Mouse (Mus musculus) midbrain, embryonic 16.5 days (tissue): Measurements from ENCODE around the gene Itga8. TPM values are rescaled to one million over a fixed set of nuclear protein-coding genes. Genes with fewer than 3 reads are reported as not detected.

Source experiments
- ATAC-seq: fragments of 200-750 bp; cut with Nextera tagmentation; 2 replicates; pipeline ENCODE4 v1.8.0; 2017; ENCODE audit warnings: moderate TSS enrichment
- H3K27ac ChIP-seq: fragments of 300-500 bp; sonication (generic); 2 replicates; pipeline ENCODE4 v1.5.1; 2014; ENCODE audit warnings: mild to moderate bottlenecking, low read length, mixed read lengths
- H3K27me3 ChIP-seq: fragments of 300-500 bp; sonication (generic); 2 replicates; pipeline ENCODE4 v1.6.1; 2014; ENCODE audit warnings: low read depth, low read length, mixed read lengths; ENCODE audit not compliant: control insufficient read depth, insufficient read depth
- H3K36me3 ChIP-seq: fragments of 300-500 bp; sonication (generic); 2 replicates; pipeline ENCODE4 v1.6.1; 2014; ENCODE audit warnings: mild to moderate bottlenecking, low read length, moderate library complexity, mixed read lengths; ENCODE audit not compliant: control insufficient read depth, insufficient read depth
- H3K4me1 ChIP-seq: fragments of 300-500 bp; sonication (generic); 2 replicates; pipeline ENCODE4 v1.6.1; 2014; ENCODE audit warnings: mild to moderate bottlenecking, low read length, mixed read lengths; ENCODE audit not compliant: control insufficient read depth, insufficient read depth
- H3K4me2 ChIP-seq: fragments of 300-500 bp; sonication (generic); 2 replicates; pipeline ENCODE4 v1.6.1; 2014; ENCODE audit warnings: mild to moderate bottlenecking, low read length, mixed read lengths
- H3K4me3 ChIP-seq: fragments of 300-500 bp; sonication (generic); 2 replicates; pipeline ENCODE4 v1.5.1; 2014; ENCODE audit warnings: low read depth, mild to moderate bottlenecking, low read length, moderate library complexity, mixed read lengths
- H3K9ac ChIP-seq: fragments of 300-500 bp; sonication (generic); 2 replicates; pipeline ENCODE4 v1.6.1; 2014; ENCODE audit warnings: low read depth, low read length, mixed read lengths
- H3K9me3 ChIP-seq: fragments of 300-500 bp; sonication (generic); replicated peaks from 2 replicates; pipeline ENCODE4 v1.6.1; 2014; ENCODE audit warnings: mild to moderate bottlenecking, low read length, mixed read lengths; ENCODE audit not compliant: control insufficient read depth, poor library complexity, severe bottlenecking
- WGBS: fragments of 180-500 bp; shearing (Covaris S2); extraction: QIAGEN DNeasy Blood & Tissue Kit; methylation state at CpG from one replicate; pipeline ENCODE4 v1.1.7; 2014; 5-methylcytosine and 5-hydroxymethylcytosine counted together
- polyA plus RNA-seq: library from polyadenylated mRNA; unstranded; fragments of >200 nt; fragmentation: Nextera tagmentation; extraction: Ambion mirVana; gene quantifications from 2 replicates; pipeline ENCODE4 v1.2.1, GENCODE M21; 2015

Gene Itga8
- polyA plus RNA-seq, 1 experiment from 2014 or later: 2.6 TPM

GRCm38 (mm10) chr2:12305064-12305650 is 3.4 kb upstream of the Itga8 start:
- Histone ChIP-seq H3K27ac (no peak overlapping the region), H3K27me3 (peaks cover 7% of the 10 kb centered on the region), H3K4me2 (no peak overlapping the region), H3K36me3 (no peaks in the 10 kb centered on the region), H3K9me3 (no peaks in the 10 kb centered on the region), H3K4me3 (no peak overlapping the region), H3K4me1 (peaks cover 6% of the 10 kb centered on the region; the same call in 1 of the 2 replicates), H3K9ac (no peak overlapping the region)
- 86% methylated on average over 9 of the region's 9 CpGs for WGBS
- ATAC-seq: no peak

GRCm38 (mm10) chr2:12300449-12301228 is 1.1 kb downstream of the Itga8 start:
- no peaks in the 10 kb centered on the region for H3K36me3 ChIP-seq
- H3K9me3 ChIP-seq: no peaks in the 10 kb centered on the region
- 76% methylated on average over 15 of the region's 15 CpGs for WGBS
- peak overlapping the region; percentile 84; the same call in 1 of the 2 replicates for H3K9ac ChIP-seq
- peak overlapping the region; percentile 94 for H3K4me2 ChIP-seq
- ATAC-seq: no peak
- H3K4me1 ChIP-seq: peaks cover 6% of the 10 kb centered on the region; the same call in 1 of the 2 replicates
- no peak overlapping the region for H3K27ac ChIP-seq
- H3K4me3 ChIP-seq: peak overlapping the region; percentile 89
- H3K27me3 ChIP-seq: peaks cover 7% of the 10 kb centered on the region

- WGBS: 82% methylated on average over 5 of the region's 5 CpGs
- no peak for ATAC-seq
Measured at GRCm38 (mm10) chr2:12297287-12297686, 4.4 kb downstream of the Itga8 start.

GRCm38 (mm10) chr2:12295150-12295549 is 6.6 kb downstream of the Itga8 start:
- ATAC-seq: no peak
- H3K27ac ChIP-seq: no peak overlapping the region

More at GRCm38 (mm10) chr2:12297287-12297686, 4.4 kb downstream of the Itga8 start:
- Histone ChIP-seq H3K4me2 (no peak overlapping the region), H3K4me1 (peaks cover 6% of the 10 kb centered on the region; the same call in 1 of the 2 replicates), H3K27ac (no peak overlapping the region), H3K27me3 (peaks cover 7% of the 10 kb centered on the region), H3K36me3 (no peaks in the 10 kb centered on the region), H3K4me3 (no peak overlapping the region), H3K9me3 (no peaks in the 10 kb centered on the region), H3K9ac (no peak overlapping the region)

GRCm38 (mm10) chr2:12294060-12294459 is 7.7 kb downstream of the Itga8 start:
- Histone ChIP-seq H3K4me1 (no peaks in the 10 kb centered on the region), H3K36me3 (no peaks in the 10 kb centered on the region), H3K9me3 (no peaks in the 10 kb centered on the region), H3K27ac (no peak overlapping the region), H3K9ac (no peak overlapping the region), H3K4me3 (no peak overlapping the region), H3K27me3 (no peaks in the 10 kb centered on the region), H3K4me2 (no peak overlapping the region)
- WGBS: 79% methylated on average over 3 of the region's 3 CpGs
- no peak for ATAC-seq

More at GRCm38 (mm10) chr2:12295150-12295549, 6.6 kb downstream of the Itga8 start:
- H3K36me3 ChIP-seq: no peaks in the 10 kb centered on the region
- no peak overlapping the region for H3K9ac ChIP-seq
- WGBS: 94% methylated on average over 6 of the region's 6 CpGs
- H3K4me3 ChIP-seq: no peak overlapping the region
- H3K4me2 ChIP-seq: no peak overlapping the region
- no peaks in the 10 kb centered on the region for H3K4me1 ChIP-seq
- no peaks in the 10 kb centered on the region for H3K9me3 ChIP-seq
- no peaks in the 10 kb centered on the region for H3K27me3 ChIP-seq

GRCm38 (mm10) chr2:12293458-12293857 is 8.3 kb downstream of the Itga8 start:
- Histone ChIP-seq H3K36me3 (no peaks in the 10 kb centered on the region), H3K27me3 (no peaks in the 10 kb centered on the region), H3K4me2 (no peak overlapping the region), H3K4me3 (no peak overlapping the region), H3K27ac (no peak overlapping the region), H3K4me1 (no peaks in the 10 kb centered on the region), H3K9ac (no peak overlapping the region), H3K9me3 (no peaks in the 10 kb centered on the region)
- ATAC-seq: no peak
- WGBS: 61% methylated on average over 8 of the region's 8 CpGs

- no peak overlapping the region for H3K4me2 ChIP-seq
- no peaks in the 10 kb centered on the region for H3K9me3 ChIP-seq
- no peaks in the 10 kb centered on the region for H3K36me3 ChIP-seq
- no peaks in the 10 kb centered on the region for H3K27me3 ChIP-seq
- peak; percentile 86 for ATAC-seq
- WGBS: 28% methylated on average over 8 of the region's 8 CpGs
- no peak overlapping the region for H3K9ac ChIP-seq
- no peak overlapping the region for H3K4me3 ChIP-seq
- H3K4me1 ChIP-seq: no peaks in the 10 kb centered on the region
- no peak overlapping the region for H3K27ac ChIP-seq
Measured at GRCm38 (mm10) chr2:12292023-12292820, 9.5 kb downstream of the Itga8 start.

GRCm38 (mm10) chr2:12290235-12290634 is 11.5 kb downstream of the Itga8 start:
- H3K4me2 ChIP-seq: no peak overlapping the region
- WGBS: 88% methylated on average over 3 of the region's 3 CpGs
- H3K9me3 ChIP-seq: no peaks in the 10 kb centered on the region
- H3K4me1 ChIP-seq: no peaks in the 10 kb centered on the region
- H3K27me3 ChIP-seq: no peaks in the 10 kb centered on the region
- no peak overlapping the region for H3K9ac ChIP-seq
- H3K4me3 ChIP-seq: no peak overlapping the region
- no peak for ATAC-seq
- H3K27ac ChIP-seq: no peak overlapping the region
- no peaks in the 10 kb centered on the region for H3K36me3 ChIP-seq
